Mouse (Mus musculus) ovary, adult 18-20 months (tissue): Measurements from ENCODE around the gene Zfp706.
A peak's percentile ranks its signal among the peaks of the same experiment; 100 is the strongest.

ENCODE experiments used
- DNase-seq: peaks from one replicate; pipeline ENCODE4 v3.0.0; 2022; ENCODE audit warnings: low spot score, mixed read lengths

Gene Zfp706

DNA sequence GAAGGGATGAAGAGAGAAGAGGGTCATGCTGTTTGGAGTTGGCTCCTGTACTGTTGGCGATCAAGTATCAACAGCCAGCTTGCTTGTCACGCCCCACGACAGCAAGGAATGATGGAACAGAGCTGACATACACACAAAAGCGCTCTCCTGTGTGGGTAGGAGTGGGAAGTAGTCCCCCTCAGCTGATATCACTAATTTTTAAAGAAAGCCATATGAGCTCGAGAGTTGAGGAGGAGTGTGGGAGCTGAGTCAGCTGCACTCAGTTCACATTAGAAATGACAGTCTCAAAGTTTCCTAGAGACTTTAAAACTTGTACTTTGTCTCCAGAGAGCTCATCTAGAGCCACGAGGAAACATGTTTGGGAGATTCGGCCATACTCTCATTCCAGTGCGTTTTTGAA lies 29.8 kb downstream of the Zfp706 start:
- DNase-seq: no peak

DNA sequence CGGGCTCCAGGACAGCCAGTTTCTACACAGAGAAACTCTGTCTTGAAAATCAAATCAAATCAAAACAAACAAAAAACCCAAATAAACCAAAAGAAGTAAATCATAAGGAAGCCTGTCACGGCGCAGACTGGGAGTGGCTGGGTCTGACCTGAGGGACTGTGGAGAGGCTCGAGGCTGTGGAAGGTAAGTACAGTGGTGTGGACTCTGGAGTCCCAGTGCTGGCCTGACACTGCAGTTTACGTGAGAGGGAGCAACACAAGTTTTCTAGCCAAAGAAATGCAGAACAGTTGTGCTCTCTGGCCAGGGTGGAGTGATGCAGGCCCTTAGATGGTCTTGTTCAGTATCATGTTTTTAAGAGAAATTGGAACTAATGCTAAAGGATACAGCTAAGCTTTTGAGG lies 31.9 kb downstream of the Zfp706 start:
- no peak for DNase-seq

DNA sequence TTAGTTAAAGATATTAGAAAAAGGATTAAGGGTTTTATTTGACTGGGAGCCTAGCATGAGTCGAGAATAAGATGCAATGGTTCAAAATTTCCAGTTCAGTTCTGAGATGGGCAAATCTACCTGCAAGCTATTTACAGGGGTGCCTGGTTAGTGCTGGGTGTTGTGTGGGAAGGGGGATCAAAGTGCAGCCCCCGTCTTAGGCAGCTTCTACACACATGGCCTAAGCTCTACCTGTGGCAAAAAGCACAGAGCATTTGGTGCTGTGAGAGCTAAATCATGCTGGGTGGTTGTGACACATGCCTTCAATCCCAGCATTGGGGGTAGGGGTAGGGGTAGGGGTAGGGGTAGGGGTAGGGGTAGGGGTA lies 32.3 kb downstream of the Zfp706 start:
- DNase-seq: no peak

DNA sequence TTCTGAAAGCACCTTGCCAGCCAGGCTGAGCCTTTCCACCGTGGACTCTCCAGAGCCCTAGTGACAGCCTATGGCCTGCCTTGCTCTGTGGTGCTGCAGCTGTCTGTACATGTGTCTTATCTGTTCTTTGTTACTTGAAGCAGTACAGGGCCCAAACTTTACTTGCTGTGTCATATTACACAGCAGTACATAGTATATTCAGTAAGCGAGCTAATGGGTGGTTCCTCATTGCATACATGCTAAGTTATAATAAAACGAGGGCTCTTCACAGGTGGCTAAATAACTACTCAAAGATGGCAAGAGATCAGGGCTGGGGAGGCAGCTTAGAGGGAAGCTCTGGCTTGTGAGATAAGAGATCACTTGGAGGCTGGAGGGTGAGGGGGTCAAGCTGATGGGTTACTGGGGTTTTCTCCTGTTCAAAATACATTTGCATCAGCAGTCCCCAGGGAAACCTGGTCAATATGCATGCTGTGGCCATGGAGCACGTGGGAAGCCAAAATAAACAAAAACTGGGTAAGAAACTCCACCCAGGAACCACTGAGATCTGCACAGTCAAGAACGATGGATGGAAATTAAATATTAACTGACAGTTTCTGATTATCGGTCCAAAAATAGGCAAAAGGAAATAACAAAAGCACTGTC lies 32.8 kb downstream of the Zfp706 start:
- DNase-seq: no peak

DNA sequence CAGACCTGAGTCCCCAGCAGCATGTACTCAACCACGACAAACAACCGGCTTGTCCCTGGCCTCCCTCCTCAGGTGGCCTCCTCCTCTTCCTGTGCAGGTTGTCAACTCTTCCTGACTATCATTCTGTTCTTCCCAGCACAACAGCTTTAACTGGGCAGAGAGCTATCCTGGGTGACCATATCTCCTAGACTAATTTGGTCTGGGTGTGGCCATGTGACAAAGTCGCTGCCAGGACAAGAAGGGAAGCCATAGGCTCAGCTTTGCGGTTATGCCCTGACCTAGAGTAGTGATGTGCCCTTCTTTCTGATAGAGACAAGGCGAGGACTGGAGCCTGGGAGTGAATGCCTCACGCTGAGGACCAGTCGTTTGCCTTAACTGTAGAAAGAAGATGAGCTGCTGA lies 33.9 kb downstream of the Zfp706 start:
- DNase-seq: no peak

DNA sequence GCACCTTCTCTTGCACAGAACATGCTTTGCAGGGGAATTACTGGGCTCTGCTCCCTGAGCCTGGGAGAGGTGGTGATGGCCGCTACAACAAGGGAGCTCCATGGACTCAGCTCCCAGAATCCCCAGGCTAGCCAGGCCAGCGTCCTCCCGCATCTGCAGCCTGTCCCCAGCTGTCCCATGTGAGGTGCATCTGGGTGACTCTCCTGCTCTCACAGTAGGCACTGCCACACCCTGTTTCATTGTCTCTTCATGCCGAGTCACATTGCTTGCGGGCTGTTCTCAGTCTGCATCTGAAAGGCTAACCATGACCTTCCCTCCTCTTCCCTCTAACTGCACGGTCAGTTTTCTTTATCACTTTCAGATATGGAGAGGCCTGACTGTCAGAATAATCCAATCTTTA lies 34.3 kb downstream of the Zfp706 start:
- no peak for DNase-seq

DNA sequence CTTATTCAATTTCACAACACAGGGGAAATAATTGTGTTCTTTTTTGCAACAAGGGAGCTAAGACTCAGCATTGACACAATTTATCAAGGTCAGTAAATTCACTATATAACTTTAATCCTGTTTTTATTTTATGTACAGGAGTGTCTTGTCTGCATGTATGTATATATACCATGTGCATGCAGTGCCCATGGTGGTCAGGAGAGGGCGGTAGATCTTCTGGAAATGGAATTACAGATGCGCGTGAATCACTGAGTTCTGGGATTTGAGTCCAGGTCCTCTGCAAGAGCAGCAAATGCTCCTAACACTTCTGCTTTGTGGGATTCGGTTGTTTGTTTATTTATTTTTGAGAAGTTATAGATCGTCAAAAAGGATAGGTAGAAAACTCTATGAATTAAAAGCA lies 37.8 kb downstream of the Zfp706 start:
- no peak for DNase-seq

DNA sequence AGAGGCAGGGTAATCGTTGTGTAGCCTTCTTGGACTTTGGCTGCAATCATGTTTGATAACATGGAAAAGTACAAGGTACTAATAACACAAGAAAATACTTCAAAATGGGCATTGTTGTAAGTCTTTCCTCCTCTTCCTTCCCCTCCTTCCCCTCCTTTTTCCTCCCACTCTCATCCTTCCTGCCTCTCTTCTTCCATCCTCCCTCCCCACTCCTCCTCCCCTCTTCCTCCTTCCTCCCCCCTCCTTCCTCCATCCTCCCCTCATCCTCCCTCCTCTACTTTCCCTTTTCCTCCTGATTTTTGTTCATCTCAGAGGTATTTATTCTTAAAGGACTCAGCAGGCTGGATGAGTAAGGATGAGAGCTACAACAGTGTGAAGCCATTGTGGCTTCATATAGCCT lies 39.3 kb downstream of the Zfp706 start:
- DNase-seq: no peak

DNA sequence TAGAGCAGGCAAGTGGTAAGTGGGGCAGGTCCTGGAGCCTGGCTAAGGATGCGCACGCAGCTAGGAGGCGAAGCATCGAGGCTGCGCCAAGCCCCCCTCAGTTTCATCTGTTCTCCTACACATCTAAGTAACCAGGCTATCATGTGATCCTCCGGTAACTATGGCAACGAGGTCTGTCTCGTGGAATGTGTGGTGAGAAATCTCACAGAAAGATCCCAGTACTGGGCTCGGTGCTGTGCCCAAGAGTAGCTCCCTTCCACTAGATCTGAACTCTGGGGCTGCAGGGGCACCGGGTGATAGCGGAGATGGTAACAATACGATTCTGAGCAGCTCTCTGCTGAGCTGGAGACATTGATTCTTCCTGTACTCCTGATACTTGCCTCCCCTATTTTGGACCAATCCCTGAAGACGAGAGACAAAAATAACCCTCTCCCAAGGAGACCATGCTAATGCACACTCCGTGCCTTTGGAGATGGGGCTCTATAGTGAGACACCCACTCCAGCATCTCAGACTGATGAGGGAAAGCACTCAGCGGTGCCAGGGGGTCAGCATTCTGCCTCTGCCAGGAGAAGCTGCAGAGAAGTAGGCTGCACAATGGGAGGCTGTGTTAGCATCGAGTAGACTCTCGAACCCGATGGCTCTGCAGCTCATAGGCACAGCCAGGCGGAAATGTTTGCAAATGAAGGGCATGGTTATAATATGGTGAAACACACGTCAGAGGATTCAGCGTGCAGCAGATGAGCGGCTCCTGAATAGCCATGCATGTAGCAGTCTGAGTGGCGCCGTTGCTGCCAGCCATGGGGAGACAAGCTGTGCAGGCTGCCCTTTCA lies 40.0 kb downstream of the Zfp706 start:
- peak; percentile 13 for DNase-seq

DNA sequence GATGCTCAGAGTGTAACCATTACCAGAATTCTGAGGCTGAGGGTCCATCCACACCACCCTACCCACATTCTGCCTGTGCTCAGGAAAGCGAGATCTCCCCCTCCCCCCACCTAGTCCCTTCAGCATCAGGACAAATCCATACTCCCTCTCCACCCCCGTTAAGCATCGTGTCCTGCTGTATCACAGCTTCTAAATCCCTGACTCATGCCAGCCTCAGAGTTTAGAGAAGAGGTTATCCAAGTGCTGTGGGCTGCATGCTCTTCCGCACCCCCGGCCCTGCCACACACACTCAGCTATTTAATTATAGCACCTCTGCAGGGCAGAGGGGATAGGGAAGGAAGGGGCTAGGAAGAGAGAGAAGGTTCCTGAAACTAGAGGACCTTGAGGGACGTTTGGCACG lies 40.6 kb downstream of the Zfp706 start:
- no peak for DNase-seq

DNA sequence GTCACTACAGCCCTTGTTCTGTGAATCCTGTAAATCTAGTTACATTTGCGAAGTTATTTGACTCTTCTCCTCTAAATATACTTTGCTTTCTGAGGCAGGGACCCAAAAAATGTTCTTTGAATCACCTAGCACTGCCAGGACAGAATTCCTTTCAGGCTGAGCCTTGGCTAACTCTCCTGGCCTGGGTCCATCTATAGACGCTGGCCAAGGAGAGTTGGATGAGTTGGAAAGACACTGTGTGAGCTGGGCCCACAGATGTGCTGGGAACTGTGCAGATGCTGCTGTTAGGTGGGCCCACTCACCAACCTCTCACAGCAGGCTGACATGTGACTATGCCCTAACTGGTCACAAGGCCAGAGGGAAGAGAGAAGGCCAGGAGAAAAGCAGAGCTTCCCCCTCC lies 41.1 kb downstream of the Zfp706 start:
- DNase-seq: no peak

DNA sequence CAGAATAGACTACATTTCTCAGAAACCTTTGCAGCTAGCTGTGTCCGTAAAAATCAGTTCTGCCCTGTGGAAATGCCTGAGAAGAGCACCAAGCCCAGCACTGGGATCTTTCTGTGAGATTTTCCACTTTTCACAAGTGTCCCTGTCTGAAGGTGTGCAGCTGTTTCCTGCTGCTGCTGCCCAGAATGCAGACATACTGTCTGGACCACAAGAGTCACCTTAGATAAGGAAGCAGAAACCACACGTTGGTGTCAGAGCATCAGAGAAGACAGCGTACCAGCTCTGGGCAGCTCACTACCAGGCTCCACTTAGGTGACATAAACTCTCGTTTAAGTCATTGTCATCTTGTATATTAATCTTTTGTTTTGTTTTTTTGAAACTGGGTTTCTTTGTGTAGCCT lies 41.8 kb downstream of the Zfp706 start:
- no peak for DNase-seq

DNA sequence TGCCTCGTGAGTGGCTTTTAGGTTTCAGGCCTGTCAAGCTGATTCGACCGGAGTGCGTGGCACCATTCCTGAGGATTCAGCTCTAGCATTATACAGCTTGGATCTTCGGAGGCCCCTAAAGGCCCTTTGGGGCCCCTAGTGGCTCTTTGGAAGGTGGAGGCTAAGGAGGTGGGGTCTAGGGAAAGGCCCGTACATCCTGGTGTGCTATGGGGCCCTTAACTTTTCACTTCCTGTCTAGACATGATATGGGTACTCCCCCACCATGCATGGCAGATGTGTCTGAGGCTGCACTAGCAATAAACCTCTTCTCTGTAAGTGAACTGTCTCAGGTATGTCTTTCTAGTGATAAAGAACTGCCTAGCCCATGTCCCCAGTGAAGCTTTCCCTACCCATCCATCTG lies 44.6 kb downstream of the Zfp706 start:
- no peak for DNase-seq

DNA sequence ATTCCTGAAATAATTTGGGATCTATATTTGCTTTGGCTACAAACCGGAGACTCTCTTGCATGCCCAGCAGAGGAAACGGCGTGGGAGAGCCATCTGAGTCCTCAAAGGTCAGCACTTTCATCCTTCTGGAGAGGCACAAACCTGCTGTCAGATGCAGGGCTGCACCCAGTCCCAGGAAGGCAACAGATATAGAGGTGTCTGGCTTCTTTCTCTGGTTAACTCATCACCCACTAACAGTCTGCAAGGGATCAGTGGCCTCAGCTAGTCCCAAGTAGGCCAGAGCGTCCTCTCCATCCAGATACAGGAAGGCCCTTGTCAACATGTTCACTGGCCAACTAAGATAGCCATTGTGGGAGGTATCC lies 46.7 kb downstream of the Zfp706 start:
- DNase-seq: no peak

DNA sequence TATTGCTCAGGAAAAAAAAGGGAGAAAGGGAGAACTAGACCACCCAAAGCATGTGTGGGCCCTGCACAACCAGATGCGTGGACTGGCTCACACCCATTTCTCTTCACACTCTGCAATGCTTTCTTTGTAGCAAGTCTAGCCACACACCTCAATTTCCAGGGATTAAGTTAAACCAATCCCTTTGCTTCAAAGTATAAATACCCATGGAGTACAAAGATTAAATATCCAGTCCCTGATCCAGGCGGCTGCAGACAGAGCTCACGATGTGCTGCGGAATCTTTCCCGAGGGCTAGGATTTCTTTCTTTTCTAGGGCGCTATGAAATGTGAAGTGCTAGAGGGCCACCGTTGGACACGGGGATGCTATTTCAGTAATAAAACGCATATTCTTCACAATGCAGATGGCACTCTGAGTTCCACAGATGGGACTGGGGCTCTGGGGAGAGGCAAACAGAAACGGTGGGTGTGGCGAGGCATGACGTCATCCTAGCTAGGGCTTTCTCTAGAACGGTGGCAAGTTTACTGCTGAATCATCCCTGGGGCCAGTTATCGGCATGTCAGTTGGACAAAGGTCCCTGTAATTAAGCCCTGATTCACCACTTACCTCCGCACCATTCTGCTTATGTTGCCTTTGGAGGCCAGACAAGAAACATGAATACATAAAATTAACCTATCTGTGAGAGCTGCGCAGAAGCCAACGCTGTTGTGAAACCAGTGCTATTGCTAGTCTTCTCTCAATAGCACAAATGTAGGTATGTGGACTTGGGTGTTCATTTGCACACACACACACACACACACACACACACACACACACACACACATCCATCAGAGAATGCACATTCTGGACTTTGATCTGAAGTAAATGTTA lies 47.3 kb downstream of the Zfp706 start:
- no peak for DNase-seq

DNA sequence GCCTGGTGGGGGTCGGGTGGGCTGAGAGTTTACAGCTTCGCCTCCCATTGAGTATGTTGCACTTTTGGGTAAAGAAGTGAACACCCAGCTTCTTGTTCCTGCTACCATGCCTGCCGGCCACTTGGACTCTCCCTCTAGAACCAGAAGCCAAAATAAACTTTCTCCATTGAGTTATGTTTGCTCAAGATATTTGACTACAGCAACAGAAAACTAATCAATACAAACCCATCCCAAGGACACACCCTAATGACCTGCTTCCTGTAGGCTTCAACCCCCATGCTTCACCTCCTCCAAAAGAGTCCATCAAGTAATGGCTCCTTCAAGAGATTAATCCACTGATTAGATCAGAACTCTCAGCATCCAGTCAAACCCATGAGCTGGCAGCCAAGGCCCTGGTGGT lies 51.4 kb downstream of the Zfp706 start:
- DNase-seq: no peak

DNA sequence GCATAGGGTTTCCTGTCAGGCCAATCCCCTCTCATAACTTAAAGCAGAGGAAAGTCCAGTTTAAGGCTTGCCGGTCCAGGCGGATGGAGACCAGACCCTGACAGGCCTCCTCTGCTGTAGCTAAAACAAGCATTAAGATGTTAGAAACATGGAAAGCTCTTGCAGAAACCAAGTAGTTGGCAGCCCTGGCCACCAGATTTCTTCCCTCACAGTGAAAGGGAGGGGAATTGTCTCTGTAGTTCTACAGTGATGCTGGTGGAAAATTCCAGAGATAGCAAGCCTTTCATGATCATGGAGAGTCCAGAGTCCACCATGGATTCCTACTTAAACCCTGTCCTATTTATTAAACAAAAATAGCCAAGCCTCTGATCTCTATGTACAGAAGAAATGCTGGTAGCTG lies 57.3 kb downstream of the Zfp706 start:
- DNase-seq: no peak

DNA sequence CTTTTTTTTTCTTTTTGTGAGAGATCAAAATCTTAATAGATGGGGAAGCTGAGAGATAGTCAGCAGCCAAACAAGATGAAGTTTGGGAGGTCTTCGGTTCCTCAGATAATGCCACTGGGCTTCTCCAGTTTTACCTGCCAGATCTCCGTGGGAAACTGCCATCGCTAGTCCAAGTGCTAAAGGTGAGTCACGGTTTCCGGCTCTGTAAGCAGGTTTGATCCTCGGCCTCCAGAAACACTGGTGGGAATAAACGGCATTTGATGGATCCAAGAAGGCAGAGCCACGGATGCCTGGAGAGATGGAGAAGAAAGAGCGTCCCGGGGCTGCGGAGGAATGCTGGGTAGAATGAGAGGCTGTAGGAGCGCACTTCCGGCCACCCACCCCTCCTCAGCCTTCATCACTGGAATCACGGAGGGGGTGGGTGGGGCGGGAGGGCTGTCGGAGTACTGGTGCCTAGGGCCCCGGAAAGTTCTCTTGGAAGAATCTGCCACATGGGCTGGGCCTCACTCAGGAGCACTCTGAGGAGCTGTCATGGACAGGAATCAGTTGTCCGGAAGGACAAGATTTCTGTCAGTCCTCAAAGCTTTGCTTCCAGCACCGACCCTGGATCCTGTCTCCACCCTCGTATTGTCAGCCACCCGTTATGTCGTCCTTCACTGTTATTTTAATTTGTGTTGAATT lies 58.6 kb downstream of the Zfp706 start:
- no peak for DNase-seq
